Mouse (Mus musculus) spleen, postnatal 14 days (tissue): ENCODE measurements at regions not wholly inside any gene's neighbourhood (a gene's known extent, or its start where the extent isn't known, plus 50 kb on each side); places are given as distances from the start of the nearest gene placed in this dataset.
"Not testable (repeated sequence)": the region's sequence is repeated elsewhere in the genome, so short reads cannot be mapped to it uniquely, and the experiment has no call there.

Experiments
- DNase-seq, 2 experiments: peaks; one replicate each; pipeline ENCODE4 v3.0.0; 2021 to 2022; ENCODE audit warnings: low spot score in 2 of 2

DNA sequence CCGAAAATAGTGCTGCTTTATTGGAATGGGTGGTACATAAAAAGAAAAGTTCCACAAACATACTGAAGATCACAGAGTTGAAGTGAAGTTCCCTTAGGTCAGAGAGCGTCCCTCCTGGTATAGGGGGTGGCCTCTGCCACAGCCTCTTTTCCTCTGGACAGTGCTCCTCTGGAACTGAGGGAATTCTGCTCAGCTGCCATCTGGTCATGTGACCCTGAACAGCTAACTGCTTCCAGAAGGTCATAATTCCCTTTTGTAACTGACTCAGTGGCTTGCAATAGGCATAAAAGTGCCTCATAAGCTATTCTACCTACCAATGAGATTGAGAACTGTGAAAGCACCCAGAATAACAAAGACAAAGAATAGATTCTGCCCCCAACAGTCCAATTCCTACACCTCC, 414.4 kb downstream of the Lrig3 start:
- no peak for DNase-seq

DNA sequence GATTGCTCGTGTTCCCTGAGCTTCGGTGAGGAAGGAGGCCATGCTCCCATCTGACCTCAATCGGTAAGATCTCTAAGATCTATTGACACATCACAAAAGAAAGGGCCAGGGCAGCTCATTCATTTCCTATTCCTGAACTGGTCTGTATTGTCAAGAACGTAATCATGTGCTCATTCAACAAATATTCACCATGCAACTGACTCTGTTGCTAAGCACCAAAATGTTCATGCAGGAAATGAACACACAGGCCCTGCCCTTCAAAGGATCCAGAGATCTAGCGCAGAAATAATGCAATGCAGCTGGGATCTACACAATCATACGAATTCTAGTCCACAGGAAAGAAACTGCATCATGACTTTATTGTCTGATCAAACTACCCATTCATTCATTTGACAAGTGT, 413.3 kb downstream of the Lrig3 start:
- DNase-seq = no peak

DNA sequence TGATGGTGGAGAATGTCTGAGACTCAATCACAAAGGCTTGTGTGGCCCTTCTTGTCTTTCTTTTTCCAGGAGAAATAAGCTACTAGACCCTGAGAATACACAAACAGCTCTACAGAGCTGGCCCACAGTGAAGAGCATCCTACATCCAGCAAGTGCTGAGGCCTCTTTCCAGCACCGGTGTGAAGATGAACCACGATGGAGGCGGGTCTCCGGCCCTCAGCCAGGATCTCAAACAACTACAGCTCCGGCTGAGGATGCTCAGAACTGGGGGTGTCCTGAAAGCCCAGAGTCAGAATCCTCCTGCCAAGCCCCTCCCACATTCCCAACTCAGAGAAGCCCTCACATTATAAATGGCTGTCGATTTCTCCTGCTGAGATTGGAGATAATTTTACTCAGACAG, 407.9 kb downstream of the Lrig3 start:
- no peak for DNase-seq

DNA sequence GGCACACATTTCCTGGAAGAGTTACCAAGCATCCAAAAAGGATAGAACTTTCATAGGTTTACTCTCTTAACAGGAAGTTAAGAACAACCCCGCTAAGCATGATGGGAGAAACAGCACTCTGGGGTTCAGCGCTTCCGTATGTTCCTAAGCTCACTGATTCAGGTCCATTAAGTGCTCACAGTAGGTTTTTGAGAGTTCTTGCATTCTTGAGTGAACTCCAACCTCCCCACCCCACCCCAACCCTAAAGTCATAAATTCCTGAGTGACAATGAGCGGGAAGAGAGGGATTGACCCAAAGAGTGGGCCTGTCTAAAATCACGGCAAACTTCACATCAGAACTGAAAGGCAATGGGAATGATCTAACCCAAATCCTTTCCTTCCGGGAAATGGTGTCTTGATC, 405.9 kb downstream of the Lrig3 start:
- DNase-seq = no peak

DNA sequence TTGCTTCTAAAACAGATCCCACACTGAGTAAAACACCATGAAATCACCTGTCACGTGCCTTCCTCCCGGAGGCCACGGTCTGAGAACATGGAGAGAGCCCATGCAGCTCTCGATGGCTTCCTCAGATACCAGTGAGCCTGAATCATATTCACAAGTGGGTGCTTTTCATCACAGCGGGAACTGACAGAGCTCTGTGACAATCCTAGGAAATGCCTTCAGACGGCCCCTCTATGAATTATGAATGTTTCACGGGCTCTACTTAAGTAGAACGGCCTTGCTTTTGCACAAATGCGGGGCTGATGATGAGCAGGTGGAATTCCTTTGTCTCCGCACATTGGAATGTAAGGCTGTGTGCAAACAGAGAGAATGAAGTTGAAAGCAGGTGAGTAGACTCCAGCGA, 383.1 kb downstream of the Lrig3 start:
- no peak for DNase-seq

DNA sequence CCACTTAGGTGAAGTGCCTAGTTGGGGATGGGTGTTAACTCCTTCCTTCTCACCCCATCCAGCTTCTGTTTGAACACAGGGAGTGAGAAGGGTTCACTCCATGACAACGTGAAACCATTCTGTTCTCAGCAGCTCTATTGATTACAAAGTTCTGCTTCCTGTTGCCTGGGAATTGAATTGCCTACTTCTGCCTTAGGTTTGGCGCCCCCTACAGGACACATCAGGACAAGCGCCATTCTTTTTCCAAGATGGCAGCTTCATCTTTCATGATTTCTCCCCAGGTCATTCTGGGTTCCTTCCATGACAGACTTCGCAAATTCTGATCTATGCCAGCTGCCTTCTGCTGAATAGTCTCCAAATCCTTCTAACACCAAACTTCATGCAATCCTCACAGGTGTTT, 371.5 kb downstream of the Lrig3 start:
- no peak for DNase-seq

DNA sequence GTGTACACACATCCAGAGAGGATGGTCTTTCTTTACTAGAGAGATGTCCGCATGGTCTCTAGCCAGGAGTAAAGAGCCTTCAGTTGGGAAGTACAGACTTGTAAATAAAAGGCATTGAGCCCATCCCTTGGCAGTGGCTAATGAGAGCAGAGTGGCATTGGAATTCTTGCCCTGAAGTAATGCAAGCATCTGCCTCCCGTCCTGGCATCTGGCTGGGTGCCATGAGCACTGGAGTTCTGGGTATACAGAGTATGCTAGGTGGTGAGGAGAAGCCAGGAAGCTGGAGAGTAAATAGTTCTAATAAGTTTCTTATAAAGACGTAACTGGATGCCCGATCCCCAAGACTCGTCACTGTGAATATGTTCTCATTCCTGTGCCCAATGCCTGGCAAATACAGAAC, 367.8 kb downstream of the Lrig3 start:
- DNase-seq = no peak

DNA sequence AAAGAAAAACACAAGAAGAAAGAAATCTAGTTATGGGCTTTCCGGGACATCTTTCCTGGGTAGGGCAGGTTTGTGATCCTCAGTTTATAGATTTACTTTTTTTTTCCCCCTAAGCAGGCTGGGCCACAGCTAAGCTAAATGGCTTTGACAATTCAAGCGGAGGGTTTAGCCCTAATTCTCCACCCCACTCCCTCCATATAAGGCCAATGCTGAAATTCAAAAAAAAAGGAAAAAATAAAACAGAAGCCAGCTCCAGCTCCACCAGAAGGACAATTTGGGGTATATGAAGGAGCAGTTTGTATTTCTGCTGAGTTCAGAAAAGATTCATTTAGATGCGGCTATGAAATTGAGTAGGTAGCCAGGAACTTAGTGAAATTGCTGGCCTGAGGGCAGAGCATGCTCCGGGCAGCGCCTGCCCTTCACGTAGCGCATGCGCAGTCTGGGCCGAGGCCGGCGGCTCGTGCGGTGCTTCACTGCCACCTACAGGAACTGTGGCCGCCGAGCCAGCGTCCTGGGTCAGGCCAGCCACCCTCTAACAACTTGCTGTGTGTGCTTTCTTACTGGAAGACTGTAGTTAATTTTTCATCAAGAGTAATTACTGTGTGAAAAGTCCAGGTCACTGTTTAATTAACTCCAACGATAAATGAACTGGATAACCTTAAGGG, 364.5 kb downstream of the Lrig3 start:
- peak; percentile 46 to 74 for DNase-seq

DNA sequence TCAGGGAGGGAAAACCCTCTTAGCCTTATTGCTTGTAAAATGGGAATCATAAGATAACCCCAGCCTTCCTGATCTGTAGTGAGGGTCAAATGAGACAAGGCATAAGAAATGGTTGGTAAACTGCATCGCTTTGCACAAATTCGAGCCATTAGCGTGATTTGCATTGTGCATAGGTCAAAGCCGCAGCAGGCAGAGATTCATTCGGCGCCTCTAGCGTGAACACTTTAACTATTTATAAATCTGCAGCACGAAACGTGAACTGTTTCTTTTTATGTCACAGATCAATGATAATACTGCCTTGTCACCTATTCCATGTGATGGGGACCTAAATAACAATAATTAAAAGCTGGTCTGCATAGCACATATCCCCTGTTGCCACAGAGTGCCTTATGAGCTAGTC, 354.9 kb downstream of the Lrig3 start:
- DNase-seq = no peak

DNA sequence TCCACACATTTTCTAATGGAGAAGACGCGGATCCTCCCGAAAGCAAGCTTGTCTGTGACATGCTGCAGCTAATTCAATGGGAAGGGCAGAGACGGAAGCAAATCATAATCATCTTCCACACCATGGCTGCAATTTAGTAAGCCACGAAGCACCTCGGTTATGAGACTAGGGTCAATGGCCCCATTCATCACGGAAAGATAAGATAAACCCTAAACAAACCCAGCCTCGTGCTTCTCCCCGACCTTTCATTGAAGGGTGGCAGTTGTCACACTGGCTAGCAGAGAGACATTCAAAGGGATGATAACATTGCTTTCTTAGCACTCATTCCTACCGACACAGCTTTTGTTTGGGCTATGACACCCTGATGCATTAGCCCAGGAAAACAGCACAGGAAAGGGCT, 353.8 kb downstream of the Lrig3 start:
- no peak for DNase-seq

DNA sequence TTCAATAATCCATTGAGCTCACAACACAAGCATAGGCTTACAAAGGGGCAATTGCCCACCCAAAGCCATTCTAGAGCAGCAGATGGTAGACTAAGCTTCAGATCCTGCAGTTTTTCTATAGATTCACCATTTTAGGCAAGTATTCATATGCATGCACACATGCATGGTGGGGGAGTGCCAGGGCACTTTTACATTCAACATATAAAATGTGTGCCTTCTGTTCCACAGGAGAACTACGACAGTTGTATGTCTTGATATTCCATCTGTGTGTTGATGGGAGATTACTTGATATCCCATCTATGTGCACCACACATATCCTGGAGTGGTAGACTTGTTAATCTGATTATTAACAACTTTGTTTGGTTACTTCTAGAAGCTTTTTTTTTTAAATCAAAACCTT, 334.0 kb downstream of the Lrig3 start:
- no peak for DNase-seq

DNA sequence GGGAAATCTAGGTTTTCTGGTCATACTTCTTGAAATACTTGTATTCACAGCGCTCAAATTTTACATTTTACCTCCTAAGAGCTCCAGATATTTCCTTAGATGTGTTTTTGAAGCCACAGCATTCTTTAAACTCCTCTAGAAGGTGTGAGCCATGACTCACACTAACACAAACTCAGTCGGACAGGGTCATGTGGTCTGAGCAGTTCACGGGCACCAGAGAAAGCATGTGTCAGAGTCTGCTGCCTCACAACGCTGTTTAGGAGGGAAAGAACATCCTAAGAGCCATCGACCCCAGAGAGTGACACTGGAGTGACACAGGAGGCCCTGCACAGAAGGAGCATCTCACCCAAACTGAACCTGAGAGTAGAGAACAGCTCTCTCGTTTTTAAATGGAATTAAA, 332.2 kb downstream of the Lrig3 start:
- no peak for DNase-seq

DNA sequence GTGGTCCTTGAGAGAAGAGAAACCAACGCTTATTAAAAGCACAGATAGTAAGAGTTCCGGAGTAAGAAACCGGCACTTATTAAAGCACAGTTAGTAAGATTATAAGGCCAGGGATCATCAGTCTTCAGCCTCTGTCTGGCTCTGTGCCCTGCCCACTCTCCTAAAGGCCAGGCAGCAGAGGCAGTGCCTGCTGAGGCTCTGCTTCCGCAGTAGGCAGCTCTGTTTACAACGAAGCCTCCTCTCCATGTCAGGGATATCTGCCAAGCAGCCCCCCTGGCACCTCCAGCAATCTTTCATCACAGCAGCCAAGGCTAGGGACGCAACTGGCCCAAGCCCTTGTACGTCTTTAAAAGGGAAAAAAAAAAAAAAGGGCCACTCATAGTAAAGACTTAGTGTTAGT, 329.9 kb downstream of the Lrig3 start:
- no peak for DNase-seq

DNA sequence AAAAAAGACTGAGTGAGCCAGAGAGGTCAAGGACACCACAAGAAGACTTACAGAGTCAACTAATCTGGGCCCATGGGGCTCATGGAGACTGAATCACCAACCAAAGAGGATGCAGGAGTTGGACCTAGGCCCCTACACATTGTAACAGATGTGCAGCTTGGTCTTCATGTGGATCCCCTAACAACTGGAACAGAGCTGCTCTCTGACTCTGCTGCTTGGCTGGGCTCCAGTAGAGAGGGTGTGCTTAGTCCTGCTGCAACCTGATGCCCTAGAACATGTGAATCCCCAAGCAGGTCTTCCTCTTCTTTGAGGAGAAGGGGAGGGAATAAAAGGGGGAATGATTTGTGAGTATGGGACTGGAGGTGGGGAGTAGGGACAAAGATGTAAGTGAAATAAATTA, 325.8 kb downstream of the Lrig3 start:
- DNase-seq = no peak

DNA sequence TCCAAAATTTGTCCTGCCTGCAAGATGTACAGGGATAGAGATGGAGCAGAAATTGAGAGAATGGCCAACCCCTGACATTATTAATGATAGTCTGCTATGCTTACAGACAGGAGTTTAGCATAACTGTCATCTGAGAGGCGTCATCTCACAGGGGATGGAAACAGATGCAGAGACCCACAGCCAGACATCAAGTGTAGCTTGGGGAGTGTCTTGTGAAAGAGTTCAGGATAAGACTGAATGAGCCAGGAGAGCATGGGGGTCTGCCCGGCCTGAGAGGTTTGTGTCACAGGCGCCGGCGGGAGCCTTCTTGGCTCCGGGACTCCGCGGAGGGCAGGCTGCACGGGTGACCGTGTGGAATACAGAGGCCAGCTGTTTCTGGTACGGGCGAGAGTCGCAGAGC, 319.1 kb downstream of the Lrig3 start:
- not testable (repeated sequence) for DNase-seq

DNA sequence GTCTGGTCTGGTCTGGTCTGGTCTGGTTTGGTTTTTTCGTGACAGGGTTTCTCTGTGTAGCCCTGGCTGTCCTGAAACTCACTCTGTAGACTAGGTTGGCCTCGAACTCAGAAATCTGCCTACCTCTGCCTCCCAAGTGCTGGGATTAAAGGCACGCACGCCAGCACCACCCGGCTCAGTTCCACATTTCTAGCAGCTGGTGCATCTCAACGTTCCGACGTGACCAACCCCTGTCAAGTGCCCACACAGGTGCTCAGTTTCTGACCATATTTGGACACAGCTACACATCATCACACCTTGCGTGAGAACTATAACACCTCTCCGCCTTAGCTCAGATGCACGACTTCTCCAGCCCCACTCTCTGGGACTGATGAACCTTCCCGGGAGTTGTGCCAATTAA, 304.4 kb downstream of the Lrig3 start:
- DNase-seq = no peak

DNA sequence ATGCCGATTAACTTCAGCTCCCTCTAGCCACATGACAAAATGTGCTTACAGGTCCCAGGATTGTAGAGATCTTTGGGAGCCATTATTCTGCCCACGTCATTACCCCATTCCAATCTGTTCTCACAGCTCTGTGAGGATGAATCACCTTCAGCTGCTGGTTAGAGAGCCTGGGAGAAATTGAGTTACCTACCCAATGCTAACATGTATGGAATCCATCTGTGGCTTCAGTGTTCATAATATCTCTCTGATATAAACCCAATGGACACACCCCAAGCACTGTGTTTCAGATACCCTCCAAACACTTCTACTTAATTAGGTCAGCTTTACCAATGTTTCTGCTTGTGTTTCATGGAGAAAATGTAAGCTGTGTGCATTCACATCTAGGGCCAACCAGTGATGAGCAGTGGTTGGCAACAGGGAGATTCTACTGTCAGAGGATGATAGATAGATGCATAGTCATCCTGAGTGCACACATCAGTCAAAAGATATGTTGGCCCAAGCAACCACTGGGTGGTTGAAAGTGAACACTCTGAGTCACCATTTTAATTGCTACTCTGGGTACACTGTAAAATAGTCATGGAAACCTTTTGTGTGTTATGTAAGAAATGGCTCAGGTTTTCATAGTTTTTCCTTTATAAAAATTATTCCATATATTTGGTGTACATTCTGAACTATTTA, 301.5 kb downstream of the Lrig3 start:
- no peak for DNase-seq

DNA sequence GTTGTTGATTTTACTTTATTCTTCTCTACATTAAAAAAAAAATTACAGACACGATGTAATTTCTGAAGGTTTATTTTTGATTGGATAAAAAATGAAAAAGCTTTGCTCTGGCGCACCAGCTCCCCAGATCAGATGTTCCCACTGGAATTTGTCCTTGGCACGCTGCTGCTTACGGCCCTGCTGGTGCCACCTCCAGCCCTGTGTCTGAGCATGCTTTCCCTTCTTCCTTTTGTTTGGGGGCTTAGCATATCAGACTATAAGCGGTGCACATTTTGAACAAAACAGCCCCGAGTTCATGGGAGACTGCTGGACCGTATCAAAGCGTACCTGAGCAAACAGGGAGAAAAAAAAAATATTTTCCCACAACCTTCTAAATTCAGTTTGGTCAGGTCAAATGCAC, 291.2 kb downstream of the Lrig3 start:
- DNase-seq = no peak

DNA sequence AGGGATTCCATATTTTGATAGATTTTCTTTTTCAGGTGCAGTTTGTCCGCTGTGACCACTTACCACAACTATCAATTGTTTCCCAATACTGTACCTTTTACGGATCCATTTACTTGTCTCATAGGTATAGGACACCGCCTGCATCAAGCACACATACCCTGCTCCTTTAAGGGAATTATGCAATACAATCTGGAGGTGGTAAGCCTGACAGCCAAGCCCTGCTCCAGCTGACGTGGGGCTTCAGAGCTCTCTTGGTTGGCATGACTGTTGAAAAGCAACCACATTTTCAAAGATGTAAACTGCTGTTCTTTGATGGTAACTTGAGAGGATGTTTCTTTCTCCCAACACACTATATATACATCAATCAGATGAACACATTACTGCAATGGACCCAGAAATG, 288.2 kb downstream of the Lrig3 start:
- DNase-seq = no peak

DNA sequence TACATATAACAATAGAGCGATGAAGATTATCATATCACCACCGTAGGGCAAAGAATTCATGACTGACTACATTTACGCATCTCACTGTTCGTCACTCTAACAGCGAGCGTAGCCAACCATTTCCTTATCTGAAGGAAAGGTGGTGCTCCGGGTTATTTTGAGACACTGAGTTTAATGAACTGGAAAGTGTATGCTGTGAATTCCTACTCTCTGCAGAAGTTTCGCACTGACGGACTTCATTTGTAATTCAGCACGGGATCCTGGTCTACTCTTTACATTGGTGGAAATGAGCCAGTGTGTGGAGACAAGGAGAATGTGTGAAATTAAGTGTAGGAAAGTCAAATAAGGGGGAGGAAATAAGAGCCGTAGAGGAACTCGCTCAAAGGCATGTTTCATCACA, 283.2 kb downstream of the Lrig3 start:
- no peak for DNase-seq

DNA sequence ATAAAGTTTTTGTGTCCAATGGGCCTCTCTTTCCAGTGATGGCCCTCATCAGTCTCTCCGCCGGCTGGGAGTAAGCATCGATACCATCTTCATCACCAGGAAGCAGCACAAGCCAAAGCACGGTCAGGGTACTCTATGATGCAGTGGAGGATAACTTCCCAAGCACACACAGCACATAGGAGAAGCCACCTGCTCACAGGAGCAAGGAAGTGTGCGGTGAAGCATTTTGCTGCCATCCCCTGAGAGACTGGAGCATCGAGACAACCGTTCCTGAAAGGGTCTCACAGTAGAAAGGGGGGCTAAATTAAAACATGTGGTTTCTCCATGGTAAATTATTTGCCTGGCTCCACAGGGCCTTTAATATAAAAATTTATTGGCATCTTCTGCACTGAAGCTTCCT, 277.1 kb downstream of the Lrig3 start:
- no peak for DNase-seq

DNA sequence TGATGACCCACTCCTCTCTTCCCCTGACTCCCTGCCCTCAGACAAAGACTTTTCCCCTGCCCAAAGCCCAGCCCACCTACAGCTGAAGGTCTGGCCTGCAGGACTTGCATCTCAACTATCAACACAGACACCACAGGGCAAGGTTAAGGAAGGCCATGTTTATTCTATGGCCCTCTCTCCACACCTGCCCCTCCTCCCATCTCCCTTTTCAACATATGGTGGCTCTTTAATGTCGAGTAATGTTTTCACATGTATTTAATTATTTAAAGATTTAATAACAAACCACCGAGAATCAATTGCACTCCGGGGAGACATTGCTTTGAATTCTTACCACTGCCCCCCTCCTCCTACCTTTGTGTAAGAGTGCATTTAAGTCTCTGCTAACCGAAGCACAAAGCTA, 273.6 kb downstream of the Lrig3 start:
- no peak for DNase-seq
